Mouse (Mus musculus) brain, embryonic 14.5 days (tissue): ENCODE data around the gene Gm27027.

Experiments used
- CTCF ChIP-seq: fragments of 200-500 bp; IDR thresholded peaks from 2 replicates; pipeline ENCODE4 v1.5.1; 2012; ENCODE audit warnings: inconsistent platforms, mild to moderate bottlenecking, moderate library complexity, borderline replicate concordance; ENCODE audit not compliant: insufficient read depth, insufficient read length; ENCODE audit errors: extremely low read depth
- POLR2A ChIP-seq: fragments of 200-500 bp; IDR thresholded peaks from 2 replicates; pipeline ENCODE4 v1.6.1; 2012; ENCODE audit warnings: mild to moderate bottlenecking, inconsistent platforms, borderline replicate concordance; ENCODE audit not compliant: poor library complexity, insufficient read depth, insufficient read length, severe bottlenecking; ENCODE audit errors: extremely low read depth

DNA sequence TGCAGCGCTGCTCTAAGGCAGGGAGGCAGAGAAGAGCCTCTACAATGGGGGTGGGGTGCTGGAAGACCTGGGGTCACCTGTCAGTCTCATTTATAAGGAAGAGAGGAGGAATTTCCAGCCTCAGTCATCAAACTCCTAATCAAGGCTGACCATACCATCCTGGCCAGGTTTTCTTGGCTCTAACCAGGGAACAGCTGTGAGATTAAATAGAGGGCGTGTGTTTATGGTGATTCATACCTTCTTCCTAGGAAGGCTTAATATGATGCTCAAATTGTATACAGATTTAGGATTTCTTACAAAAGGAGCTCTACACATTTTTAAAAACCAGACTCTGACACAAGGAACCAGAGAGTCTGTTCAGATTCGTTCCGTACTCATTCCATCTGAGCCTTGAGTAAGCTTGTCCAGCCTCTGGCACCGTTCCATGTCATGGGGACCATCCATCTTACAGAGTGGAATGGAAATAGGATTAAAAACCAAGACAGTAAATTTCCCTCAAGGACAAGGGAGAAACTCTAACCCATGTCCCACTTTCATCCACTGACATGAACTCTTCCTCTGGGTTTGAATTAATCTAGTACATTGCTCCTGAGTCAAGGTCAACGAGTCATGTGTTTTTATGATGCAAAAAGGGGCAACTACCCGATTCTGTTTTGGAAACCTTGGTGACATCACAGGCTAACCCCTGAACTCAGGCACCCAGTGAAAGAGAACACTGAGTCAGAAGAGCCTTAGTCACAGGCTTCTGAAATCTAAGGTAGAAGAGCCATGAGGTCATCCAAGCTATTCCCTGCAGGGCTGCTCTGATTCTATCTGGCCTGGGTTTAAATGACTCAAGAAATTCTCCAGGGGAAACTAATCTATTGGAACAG, 16.7 kb downstream of the Gm27027 start:
- TF ChIP-seq POLR2A (no peak), CTCF (no peak)
